Mouse (Mus musculus) urinary bladder, postnatal 4 days (tissue): ENCODE measurements around the gene Ppp1r13b.

Experiments
- DNase-seq, 2 experiments: peaks; one replicate each; pipeline ENCODE4 v3.0.0; 2021 to 2022; ENCODE audit warnings: low spot score in 2 of 2

Gene Ppp1r13b

GRCm38 (mm10) chr12:111794526-111795179 lies 113.3 kb downstream of the Ppp1r13b start:
- no peak for DNase-seq

- no peak for DNase-seq
These were observed 113.8 kb downstream of the Ppp1r13b start for GRCm38 (mm10) chr12:111794102-111794501.

- DNase-seq, result no peak
These were observed 116.3 kb downstream of the Ppp1r13b start for GRCm38 (mm10) chr12:111791474-111792104.

GRCm38 (mm10) chr12:111790631-111791030 lies 117.3 kb downstream of the Ppp1r13b start:
- DNase-seq, result no peak

- no peak for DNase-seq
These were observed 117.8 kb downstream of the Ppp1r13b start for GRCm38 (mm10) chr12:111790090-111790489.

GRCm38 (mm10) chr12:111787015-111787414 lies 120.9 kb downstream of the Ppp1r13b start:
- no peak for DNase-seq

- no peak for DNase-seq
These were observed 122.7 kb downstream of the Ppp1r13b start for GRCm38 (mm10) chr12:111785174-111785573.

- DNase-seq, result no peak
These were observed 128.4 kb downstream of the Ppp1r13b start for GRCm38 (mm10) chr12:111779544-111779943.
